Mouse (Mus musculus) cerebellum, adult 9-10 months (tissue): ENCODE measurements around the gene Gm6169.
"Not testable (repeated sequence)": the region's sequence is repeated elsewhere in the genome, so short reads cannot be mapped to it uniquely, and the experiment has no call there.

Source experiments
- DNase-seq: peaks from one replicate; pipeline ENCODE4 v3.0.0; 2022

Gene Gm6169

DNA sequence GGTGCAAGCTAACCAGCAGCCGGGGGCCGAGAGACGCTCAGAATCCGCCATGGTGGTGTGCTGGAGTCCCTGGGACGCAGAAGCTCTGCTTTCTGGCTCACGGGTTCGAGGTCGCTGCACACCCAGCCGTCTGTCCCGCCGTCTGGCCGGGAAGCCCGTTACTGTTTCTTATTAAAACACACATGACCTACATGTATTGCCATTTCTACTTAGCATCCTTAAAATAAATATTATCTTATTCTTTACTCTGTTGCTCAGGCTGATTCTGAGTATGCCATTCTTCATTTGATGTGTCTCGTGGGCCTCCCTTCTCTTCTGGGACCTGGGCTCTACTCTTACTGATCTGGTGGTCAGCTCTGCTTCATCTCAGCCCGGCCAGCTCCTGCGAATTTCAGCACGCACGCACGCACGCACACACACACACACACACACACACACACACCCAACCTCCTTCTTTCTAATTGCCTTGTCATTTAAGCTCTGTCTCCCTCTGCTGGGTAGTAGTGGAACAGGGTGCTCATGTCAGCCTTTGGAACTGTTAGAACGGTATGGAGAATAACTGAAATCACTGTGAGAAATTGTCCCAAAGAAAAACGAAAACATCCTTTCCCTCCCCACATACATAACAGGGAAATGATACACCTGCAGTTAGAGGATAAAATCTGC is at the start of gene Gm6169:
Gene Gm6169, minus strand, starts transcription at position 51 of the 666 bp plus-strand sequence.
- DNase-seq = peak; percentile 52

DNA sequence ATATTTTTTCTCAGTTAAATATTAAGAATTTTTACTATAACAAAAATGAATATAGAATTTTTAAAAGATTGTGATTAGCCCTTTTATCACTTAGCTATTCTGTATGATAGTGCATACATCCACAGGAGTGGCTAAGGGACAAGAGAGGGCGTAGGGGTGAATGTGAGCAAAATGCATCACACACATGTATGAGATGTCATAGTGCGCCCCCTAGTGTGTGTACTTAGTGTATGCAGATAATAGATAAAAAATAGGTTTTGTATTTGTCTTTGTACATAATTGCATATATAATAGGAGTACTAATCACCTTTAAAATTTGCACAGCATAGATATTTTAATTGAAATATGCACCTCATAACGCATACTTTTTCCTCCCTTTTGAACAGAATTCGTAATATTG is 46.8 kb upstream of the Gm6169 start:
- DNase-seq = peak; percentile 42

DNA sequence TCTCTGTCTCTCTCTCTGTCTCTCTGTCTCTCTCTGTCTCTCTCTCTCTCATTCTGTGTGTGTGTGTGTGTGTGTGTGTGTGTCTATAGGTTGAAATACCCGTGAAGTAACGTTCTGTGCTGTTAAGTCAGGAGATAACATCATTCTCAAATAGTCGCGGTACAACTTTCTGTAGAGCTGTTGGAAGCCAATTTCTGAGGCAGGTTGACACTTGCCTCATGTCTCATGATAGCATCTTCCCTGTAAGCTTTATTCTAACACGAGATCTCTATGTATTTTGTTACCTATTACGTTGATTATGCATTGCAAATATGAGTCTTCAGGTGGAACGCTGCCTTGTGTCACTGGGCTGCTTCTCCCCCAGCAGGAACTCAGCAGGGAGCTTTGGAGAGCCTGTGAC is 43.3 kb upstream of the Gm6169 start:
- DNase-seq = no peak

DNA sequence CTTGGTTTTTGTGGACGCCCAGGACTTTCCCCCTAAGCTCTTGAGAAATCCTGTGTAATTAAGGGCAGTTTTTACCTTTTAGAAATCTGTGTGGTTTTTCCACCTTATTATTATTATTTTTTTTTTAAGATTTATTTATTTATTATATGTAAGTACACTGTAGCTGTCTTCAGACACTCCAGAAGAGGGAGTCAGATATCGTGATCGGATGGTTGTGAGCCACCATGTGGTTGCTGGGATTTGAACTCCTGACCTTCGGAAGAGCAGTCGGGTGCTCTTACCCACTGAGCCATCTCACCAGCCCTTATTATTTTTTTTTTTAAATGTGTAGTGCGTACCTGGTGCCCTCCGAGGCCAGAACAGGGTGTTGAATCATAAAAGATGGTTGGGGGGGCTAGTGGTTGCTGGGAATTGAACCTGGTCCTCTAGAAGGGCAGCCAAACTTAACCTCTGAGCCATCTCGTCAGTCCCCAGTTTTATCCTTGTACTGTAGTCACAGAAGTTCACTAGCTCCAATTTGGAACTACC is 39.4 kb upstream of the Gm6169 start:
- peak; percentile 21 for DNase-seq

- DNase-seq = peak; percentile 93
These were observed 38.7 kb upstream of the Gm6169 start, which contains the start of the genes Gfm2 and Nsa2 for GRCm38 (mm10) chr13:97137466-97138400. Gene Gfm2 (plus strand): TSS chr13:97137937. Gene Nsa2 (minus strand): TSS chr13:97137937.

- DNase-seq = not testable (repeated sequence)
These were observed 31.4 kb upstream of the Gm6169 start for GRCm38 (mm10) chr13:97130413-97130812.

- DNase-seq = not testable (repeated sequence)
These were observed 30.6 kb upstream of the Gm6169 start for GRCm38 (mm10) chr13:97129654-97130053.

DNA sequence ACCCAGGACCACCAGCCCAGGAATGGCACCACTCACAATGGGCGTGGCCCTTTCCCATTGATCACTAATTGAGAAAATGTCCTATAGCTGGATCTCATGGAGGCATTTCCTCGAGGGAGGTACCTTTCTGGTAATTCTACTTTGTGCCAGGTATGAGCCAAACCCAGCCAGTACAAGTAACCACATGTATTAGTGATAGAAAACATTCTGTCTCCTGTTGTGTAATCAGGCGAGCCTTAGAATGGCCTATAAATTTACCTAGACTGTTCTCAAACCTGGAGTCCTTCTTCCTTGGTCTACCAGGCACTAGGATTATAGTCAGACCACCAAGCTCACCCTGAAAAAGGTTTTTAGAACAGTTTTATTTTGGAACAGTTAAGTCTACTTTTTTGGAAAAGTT is 22.3 kb upstream of the Gm6169 start:
- DNase-seq = no peak

GRCm38 (mm10) chr13:97109046-97109445 is 10.0 kb upstream of the Gm6169 start:
- DNase-seq = no peak

DNA sequence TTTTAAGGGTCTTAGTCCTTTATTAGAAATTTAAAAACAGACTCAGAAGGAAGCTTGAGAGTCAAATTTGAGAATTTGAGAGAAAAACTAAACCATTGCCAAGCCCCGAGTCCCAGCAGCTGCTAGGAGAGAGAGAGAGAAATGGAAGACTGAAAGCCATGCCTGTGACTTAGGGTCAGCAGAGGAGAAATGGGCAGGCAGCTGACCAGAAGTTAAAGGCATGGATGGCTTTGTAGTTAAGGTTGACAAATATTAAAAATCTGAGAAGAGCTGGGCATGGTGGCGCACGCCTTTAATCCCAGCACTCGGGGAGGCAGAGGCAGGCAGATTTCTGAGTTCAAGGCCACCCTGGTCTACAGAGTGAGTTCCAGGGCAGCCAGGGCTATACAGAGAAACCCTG is 8.7 kb upstream of the Gm6169 start:
- not testable (repeated sequence) for DNase-seq

DNA sequence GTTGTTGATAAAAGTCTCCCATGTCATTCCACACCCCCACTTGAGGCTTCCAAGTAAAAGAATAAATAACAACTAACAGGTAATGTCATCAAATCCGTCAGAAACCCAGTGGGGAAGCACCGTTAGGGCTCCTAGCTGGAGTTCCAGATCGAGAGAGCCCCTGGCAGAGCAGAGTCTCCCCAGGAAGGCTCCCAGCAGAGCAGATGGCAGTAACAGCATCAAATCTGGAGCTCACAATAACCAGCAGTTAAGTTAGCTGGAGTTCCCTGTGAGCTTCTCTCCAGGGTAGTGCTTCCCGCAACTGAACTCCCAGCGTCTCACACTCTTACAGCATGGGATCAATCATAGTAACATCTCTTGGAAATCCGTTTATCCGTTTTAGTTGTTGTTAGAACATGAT is 6.0 kb upstream of the Gm6169 start:
- DNase-seq = no peak

DNA sequence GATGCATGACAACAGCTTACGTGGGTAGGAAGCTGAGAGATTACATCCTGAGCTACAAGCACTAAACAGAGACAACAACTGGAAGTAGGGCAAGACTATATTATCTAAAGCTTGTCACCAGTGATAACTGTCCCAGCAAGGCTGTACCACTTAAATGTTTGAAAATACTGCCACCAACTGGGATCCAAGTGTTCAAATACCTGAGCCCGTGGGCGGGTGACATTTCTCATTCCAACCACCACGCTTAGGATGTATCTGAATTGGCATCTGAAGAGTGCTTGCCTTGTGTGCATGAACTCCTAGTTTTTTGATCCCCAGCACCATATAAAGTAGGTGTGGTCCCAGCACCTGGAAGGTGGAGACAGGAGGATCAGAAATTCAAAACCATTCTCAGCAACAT is 3.3 kb downstream of the Gm6169 start:
- no peak for DNase-seq

DNA sequence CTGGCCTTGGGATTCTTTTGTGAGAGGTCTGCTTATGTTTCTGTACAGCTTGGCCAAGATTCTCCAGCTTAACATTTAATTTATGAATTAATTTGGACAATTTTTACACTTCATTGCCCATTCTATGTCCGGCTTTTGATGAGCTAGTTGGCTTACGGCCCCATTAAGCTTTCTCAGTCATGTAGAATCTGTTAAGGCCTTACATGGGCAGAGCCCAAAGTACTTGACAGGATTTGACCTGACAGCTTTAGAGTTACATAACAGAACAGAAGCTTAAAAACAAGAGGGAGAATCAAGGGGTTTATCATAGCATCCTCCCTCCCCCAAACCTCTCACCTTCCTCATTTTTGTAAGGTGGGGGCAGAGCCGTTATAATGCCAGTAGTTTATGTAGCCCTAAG is 10.9 kb downstream of the Gm6169 start:
- no peak for DNase-seq

DNA sequence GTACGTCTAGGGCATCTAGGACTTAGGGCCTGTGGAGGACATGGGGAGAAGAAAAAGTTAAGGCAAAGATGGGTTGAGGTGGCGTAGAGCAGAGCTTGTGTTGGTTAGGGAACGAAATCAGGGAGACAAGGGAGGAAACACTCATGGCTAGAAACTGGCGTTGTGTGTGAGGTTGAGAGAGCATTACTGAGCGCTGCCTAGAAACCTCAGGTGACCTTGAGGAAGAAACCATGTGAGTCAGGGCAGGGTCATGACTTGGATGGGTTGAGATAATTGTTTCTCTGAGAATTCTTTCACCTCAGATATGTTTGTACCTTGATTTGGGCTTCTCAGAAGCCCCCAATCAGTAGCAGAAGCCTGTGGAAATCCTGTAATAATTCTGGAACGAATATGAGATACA is 11.6 kb downstream of the Gm6169 start:
- no peak for DNase-seq

- no peak for DNase-seq
These were observed 12.7 kb downstream of the Gm6169 start for GRCm38 (mm10) chr13:97086316-97086715.

- DNase-seq = no peak
These were observed 16.6 kb downstream of the Gm6169 start for GRCm38 (mm10) chr13:97082432-97082831.

DNA sequence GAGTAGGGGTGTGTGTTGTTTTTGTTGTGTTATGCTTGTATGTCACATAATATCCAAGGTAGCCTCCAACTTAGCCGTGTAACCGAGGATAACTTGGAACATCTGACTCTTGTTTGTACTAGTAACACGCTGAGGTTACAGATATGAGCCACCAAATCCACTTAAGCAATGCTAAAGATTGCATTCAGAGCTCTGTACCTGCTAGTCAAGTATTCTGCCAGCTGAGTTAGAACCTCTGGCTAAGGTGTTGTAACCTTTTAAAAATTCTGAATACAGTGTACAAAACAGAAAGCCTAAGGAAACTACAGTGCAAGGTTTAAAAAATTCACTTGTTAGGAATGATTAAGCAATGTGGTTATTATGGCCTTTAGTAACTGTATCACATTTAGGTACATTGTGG is 18.4 kb downstream of the Gm6169 start:
- no peak for DNase-seq

GRCm38 (mm10) chr13:97080201-97080600 is 18.8 kb downstream of the Gm6169 start:
- peak; percentile 78 for DNase-seq

DNA sequence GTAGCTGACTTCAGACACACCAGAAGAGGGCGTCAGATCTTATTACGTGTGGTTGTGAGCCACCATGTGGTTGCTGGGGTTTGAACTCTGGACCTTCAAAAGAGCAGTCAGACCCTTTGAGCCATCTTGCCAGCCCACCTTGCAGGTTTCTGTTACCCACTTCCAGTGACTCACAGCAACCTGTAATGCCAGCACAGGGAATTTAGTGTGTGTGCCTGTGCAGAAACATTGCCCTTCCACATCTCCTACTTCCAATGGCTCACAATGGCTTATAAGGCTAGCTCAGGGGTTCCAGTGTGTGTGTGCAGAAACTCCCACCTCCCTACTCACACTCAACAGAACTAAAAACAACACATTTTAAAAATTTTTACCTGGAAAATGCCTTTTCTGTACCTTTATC is 21.5 kb downstream of the Gm6169 start:
- DNase-seq = no peak

DNA sequence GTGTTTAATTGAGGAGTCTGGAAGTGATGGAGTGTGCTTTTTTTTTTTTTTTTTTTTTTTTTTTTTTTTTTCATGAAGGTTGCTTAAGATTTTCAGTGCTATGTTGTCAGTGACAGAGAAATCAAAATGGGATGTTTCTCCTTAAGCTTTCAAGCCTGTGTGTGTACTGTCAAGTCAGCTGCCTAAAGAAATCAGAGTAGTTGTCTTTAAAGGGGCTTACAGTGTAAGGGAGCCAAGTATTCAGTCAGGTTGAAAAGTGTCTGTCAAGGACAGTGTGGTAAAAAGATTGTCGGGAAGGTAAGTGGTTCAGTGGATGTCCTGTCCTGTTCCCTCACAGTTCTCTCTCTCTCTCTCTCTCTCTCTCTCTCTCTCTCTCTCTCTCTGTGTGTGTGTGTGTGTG is 25.5 kb downstream of the Gm6169 start:
- no peak for DNase-seq

GRCm38 (mm10) chr13:97071626-97072241 is 27.3 kb downstream of the Gm6169 start:
- peak; percentile 54 for DNase-seq

GRCm38 (mm10) chr13:97070931-97071625 is 28.0 kb downstream of the Gm6169 start:
- no peak for DNase-seq

GRCm38 (mm10) chr13:97068151-97068550 is 30.9 kb downstream of the Gm6169 start:
- no peak for DNase-seq
